Mouse (Mus musculus) liver, embryonic 13.5 days (tissue): ENCODE measurements around the gene Tlr11. TPM values are rescaled to one million over a fixed set of nuclear protein-coding genes. Genes with fewer than 3 reads are reported as not detected.

Experiments used
- ATAC-seq: fragments of 200-750 bp; cut with Nextera tagmentation; 2 replicates; pipeline ENCODE4 v1.8.0; 2017; ENCODE audit warnings: low read depth, mild to moderate bottlenecking, moderate number of reproducible peaks, moderate library complexity
- DNase-seq: peaks from one replicate; pipeline ENCODE4 v3.0.0; 2022
- H3K27ac ChIP-seq: fragments of 300-500 bp; sonication (generic); 2 replicates; pipeline ENCODE4 v1.5.1; 2015; ENCODE audit warnings: moderate library complexity, mild to moderate bottlenecking, inconsistent platforms
- H3K27me3 ChIP-seq: fragments of 300-500 bp; sonication (generic); 2 replicates; pipeline ENCODE4 v1.6.1; 2015; ENCODE audit warnings: mild to moderate bottlenecking, inconsistent platforms
- H3K36me3 ChIP-seq: fragments of 300-500 bp; sonication (generic); 2 replicates; pipeline ENCODE4 v1.6.1; 2015; ENCODE audit warnings: mild to moderate bottlenecking, inconsistent platforms
- H3K4me1 ChIP-seq: fragments of 300-500 bp; sonication (generic); replicated peaks from 2 replicates; pipeline ENCODE4 v1.6.1; 2015; ENCODE audit warnings: inconsistent platforms
- H3K4me2 ChIP-seq: fragments of 300-500 bp; sonication (generic); 2 replicates; pipeline ENCODE4 v1.6.1; 2015; ENCODE audit warnings: inconsistent platforms, mild to moderate bottlenecking, moderate library complexity
- H3K4me3 ChIP-seq: fragments of 300-500 bp; sonication (generic); replicated peaks from 2 replicates; pipeline ENCODE4 v1.5.1; 2015; ENCODE audit warnings: mild to moderate bottlenecking, inconsistent platforms
- H3K9ac ChIP-seq: fragments of 300-500 bp; sonication (generic); 2 replicates; pipeline ENCODE4 v1.6.1; 2015; ENCODE audit warnings: mild to moderate bottlenecking, inconsistent platforms
- H3K9me3 ChIP-seq: fragments of 300-500 bp; sonication (generic); replicated peaks from 2 replicates; pipeline ENCODE4 v1.6.1; 2016; ENCODE audit warnings: inconsistent platforms
- WGBS: fragments of 180-500 bp; shearing (Covaris S2); methylation state at CpG from one replicate; pipeline ENCODE4 v1.1.7; 2015; ENCODE audit not compliant: insufficient replicate concordance; 5-methylcytosine and 5-hydroxymethylcytosine counted together
- polyA plus RNA-seq: library from polyadenylated mRNA; unstranded; fragments of >200 nt; fragmentation: Nextera tagmentation; extraction: Ambion mirVana; gene quantifications from 2 replicates; pipeline ENCODE4 v1.2.1, GENCODE M21; 2015

The Tlr11 gene
- not detected in 2 replicates for polyA plus RNA-seq

DNA sequence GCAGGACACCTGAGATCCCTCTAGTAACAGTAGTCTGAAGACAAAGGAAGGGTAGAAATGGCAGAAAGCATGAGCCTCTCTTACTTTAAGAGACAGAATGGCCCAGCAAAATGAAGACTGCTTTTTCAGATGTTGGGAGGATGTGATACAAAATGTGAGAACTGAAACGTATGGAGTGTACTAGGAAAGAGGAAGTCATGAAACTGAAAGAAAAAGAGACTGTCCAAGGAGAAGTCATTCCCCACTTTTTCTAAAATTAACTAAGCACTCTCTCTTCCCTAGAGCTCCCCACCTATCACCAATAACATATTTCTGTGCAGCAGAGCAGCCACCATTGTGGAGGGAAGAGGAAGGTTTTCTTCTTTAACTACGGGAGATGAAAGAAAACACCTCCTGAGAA, at the start of gene Tlr11:
Gene Tlr11, plus strand, starts transcription at position 322 of the 400 bp plus-strand sequence.
- Histone ChIP-seq H3K9me3 (no peaks in the 10 kb centered on the region), H3K9ac (no peak within 1 kb of the TSS), H3K4me2 (no peak within 1 kb of the TSS), H3K4me3 (no peak within 1 kb of the TSS), H3K27me3 (no peaks in the 10 kb centered on the region), H3K36me3 (no peaks in the 10 kb centered on the region), H3K4me1 (no peaks in the 10 kb centered on the region), H3K27ac (no peak within 1 kb of the TSS)
- no peak for ATAC-seq
- DNase-seq, result no peak
- 35% methylated on average over 2 of the region's 2 CpGs for WGBS

DNA sequence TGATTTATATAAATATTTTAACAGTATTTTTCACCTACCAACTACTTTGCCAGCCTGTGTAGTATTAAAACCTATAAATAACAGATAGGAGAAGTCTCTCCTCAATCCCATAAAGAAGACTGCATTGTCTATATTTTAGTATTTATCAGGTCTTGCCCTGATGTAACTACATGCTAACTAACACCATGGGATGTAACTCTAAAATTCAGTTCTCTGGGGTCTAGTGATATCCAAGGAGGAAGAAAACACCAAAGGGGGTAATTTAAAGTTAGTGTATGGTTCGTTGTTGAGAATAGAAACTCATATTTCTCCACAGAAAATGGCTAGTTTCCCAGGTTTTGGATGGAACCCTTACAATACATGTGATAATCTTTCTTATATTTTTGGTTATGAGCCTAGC, 31.1 kb upstream of the Tlr11 start, which contains the start of gene Olfr734:
Gene Olfr734, minus strand, starts transcription at position 101 of the 400 bp plus-strand sequence.
- Histone ChIP-seq H3K4me2 (no peak within 1 kb of the TSS), H3K9ac (no peak within 1 kb of the TSS), H3K4me1 (no peaks in the 10 kb centered on the region), H3K27me3 (no peaks in the 10 kb centered on the region), H3K36me3 (no peaks in the 10 kb centered on the region), H3K9me3 (no peaks in the 10 kb centered on the region), H3K27ac (no peak within 1 kb of the TSS), H3K4me3 (no peak within 1 kb of the TSS)
- WGBS, result 28% methylated on average over 1 of the region's 1 CpGs
- DNase-seq, result no peak
- ATAC-seq, result no peak

DNA sequence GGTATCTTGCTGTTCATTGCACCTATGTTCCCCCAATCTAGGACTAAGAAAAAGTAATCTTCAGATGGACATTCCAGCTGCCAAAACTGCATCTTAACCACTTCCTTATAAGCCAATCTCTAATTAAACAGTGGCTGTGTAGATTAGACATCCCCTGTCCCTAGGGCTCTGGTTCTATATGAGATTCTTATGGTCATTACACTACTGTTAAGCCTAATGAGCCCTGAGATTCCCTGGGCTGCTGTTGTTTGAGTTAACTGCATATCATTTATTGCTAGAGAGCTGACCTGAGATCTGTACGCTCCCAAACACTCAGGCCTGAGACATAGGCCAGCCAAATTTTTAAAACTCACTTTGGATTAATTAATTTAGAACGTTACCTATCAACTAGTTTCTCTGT, 8.9 kb upstream of the Tlr11 start, which contains the start of gene Olfr735:
Gene Olfr735, minus strand, starts transcription at position 77 of the 400 bp plus-strand sequence.
- no peaks in the 10 kb centered on the region for H3K9me3 ChIP-seq
- no peak within 1 kb of the TSS for H3K9ac ChIP-seq
- H3K36me3 ChIP-seq, result no peaks in the 10 kb centered on the region
- no peak within 1 kb of the TSS for H3K27ac ChIP-seq
- no peak within 1 kb of the TSS for H3K4me3 ChIP-seq
- no peak within 1 kb of the TSS for H3K4me2 ChIP-seq
- DNase-seq (no peak), ATAC-seq (no peak)
- 64% methylated on average over 2 of the region's 2 CpGs for WGBS
- H3K27me3 ChIP-seq, result no peaks in the 10 kb centered on the region
- no peaks in the 10 kb centered on the region for H3K4me1 ChIP-seq

- Histone ChIP-seq H3K4me3 (no peak overlapping the region), H3K4me2 (no peak overlapping the region), H3K4me1 (no peaks in the 10 kb centered on the region), H3K27me3 (no peaks in the 10 kb centered on the region), H3K36me3 (no peaks in the 10 kb centered on the region), H3K9ac (no peak overlapping the region), H3K9me3 (no peaks in the 10 kb centered on the region), H3K27ac (no peak overlapping the region)
- DNase-seq, result no peak
- no peak for ATAC-seq
- WGBS, result 25% methylated on average over 3 of the region's 3 CpGs
Observed at GRCm38 (mm10) chr14:50352438-50352837, 5.3 kb upstream of the Tlr11 start.

DNA sequence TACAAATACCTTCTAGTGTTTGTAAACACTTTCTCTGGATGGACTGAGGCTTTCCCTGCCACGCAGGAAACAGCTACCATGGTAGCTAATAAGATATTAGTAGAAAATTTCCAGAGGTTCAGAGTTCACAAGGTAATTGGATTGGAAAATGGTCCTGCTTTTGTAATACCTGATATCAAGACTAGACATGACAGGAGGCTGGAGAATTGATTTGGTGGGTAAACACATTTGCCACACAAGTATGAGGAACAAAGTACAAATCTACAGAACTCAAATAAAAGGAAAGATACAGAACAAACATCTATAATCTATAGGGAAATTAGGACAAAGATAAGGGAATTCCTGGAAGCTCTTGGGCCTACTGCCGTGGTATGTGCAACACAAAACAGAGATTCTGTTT, 989 bp upstream of the Tlr11 start:
- ATAC-seq (no peak), DNase-seq (no peak)
- no peak overlapping the region for H3K4me2 ChIP-seq
- WGBS, result 47% methylated on average over 2 of the region's 2 CpGs
- H3K9me3 ChIP-seq, result no peaks in the 10 kb centered on the region
- no peaks in the 10 kb centered on the region for H3K4me1 ChIP-seq
- no peaks in the 10 kb centered on the region for H3K36me3 ChIP-seq
- no peak overlapping the region for H3K4me3 ChIP-seq
- H3K27me3 ChIP-seq, result no peaks in the 10 kb centered on the region
- no peak overlapping the region for H3K27ac ChIP-seq
- H3K9ac ChIP-seq, result no peak overlapping the region

- ATAC-seq (no peak), DNase-seq (no peak)
- Histone ChIP-seq H3K27me3 (no peaks in the 10 kb centered on the region), H3K9me3 (no peaks in the 10 kb centered on the region), H3K27ac (no peak overlapping the region), H3K9ac (no peak overlapping the region), H3K4me1 (no peaks in the 10 kb centered on the region), H3K36me3 (no peaks in the 10 kb centered on the region), H3K4me3 (no peak overlapping the region), H3K4me2 (no peak overlapping the region)
- WGBS, result 52% methylated on average over 3 of the region's 3 CpGs
Observed at GRCm38 (mm10) chr14:50360480-50360879, 2.8 kb downstream of the Tlr11 start.

- no peaks in the 10 kb centered on the region for H3K36me3 ChIP-seq
- H3K9me3 ChIP-seq, result no peaks in the 10 kb centered on the region
- H3K4me3 ChIP-seq, result no peak overlapping the region
- H3K9ac ChIP-seq, result no peak overlapping the region
- DNase-seq, result no peak
- WGBS, result 49% methylated on average over 2 of the region's 2 CpGs
- no peaks in the 10 kb centered on the region for H3K27me3 ChIP-seq
- no peak overlapping the region for H3K4me2 ChIP-seq
- H3K4me1 ChIP-seq, result no peaks in the 10 kb centered on the region
- no peak for ATAC-seq
- H3K27ac ChIP-seq, result no peak overlapping the region
Observed at GRCm38 (mm10) chr14:50363561-50363960, 5.8 kb downstream of the Tlr11 start.

- Histone ChIP-seq H3K9ac (no peak within 1 kb of the TSS), H3K27ac (no peak within 1 kb of the TSS), H3K4me3 (no peak within 1 kb of the TSS), H3K9me3 (no peaks in the 10 kb centered on the region), H3K4me2 (no peak within 1 kb of the TSS), H3K27me3 (no peaks in the 10 kb centered on the region), H3K36me3 (no peaks in the 10 kb centered on the region), H3K4me1 (no peaks in the 10 kb centered on the region)
- ATAC-seq, result no peak
- DNase-seq, result no peak
- 65% methylated on average over 2 of the region's 2 CpGs for WGBS
Observed at GRCm38 (mm10) chr14:50380863-50381262, 23.1 kb downstream of the Tlr11 start, which contains the start of gene Olfr736. TSS of gene Olfr736 (plus strand) at chr14:50381163.

- Histone ChIP-seq H3K9ac (no peak within 1 kb of the TSS), H3K9me3 (no peaks in the 10 kb centered on the region), H3K4me3 (no peak within 1 kb of the TSS), H3K4me1 (no peaks in the 10 kb centered on the region), H3K27me3 (no peaks in the 10 kb centered on the region), H3K36me3 (no peaks in the 10 kb centered on the region), H3K4me2 (no peak within 1 kb of the TSS), H3K27ac (no peak within 1 kb of the TSS)
- no peak for DNase-seq
- WGBS, result 73% methylated on average over 1 of the region's 1 CpGs
- no peak for ATAC-seq
Observed at GRCm38 (mm10) chr14:50407268-50407667, 49.6 kb downstream of the Tlr11 start, which contains the start of gene Olfr738. TSS of gene Olfr738 (plus strand) at chr14:50407568.

Other genes with a start within 250 kb of the Tlr11 start
- not detected in 2 replicates for gene Olfr727, start 234.7 kb upstream of the Tlr11 start, polyA plus RNA-seq
- not detected in 2 replicates for gene Olfr728, start 215.2 kb upstream of the Tlr11 start, polyA plus RNA-seq
- not detected in 2 replicates for gene Olfr729, start 205.0 kb upstream of the Tlr11 start, polyA plus RNA-seq
- gene Olfr730, start 169.7 kb upstream of the Tlr11 start, polyA plus RNA-seq, result not detected in 2 replicates
- not detected in 2 replicates for gene Olfr731, start 116.0 kb upstream of the Tlr11 start, polyA plus RNA-seq
- not detected in 2 replicates for gene Olfr732, start 73.7 kb upstream of the Tlr11 start, polyA plus RNA-seq
- not detected in 2 replicates for gene Olfr733, start 56.4 kb upstream of the Tlr11 start, polyA plus RNA-seq
- not detected in 2 replicates for gene Olfr734, start 31.2 kb upstream of the Tlr11 start, polyA plus RNA-seq
- gene Olfr735, start 9.0 kb upstream of the Tlr11 start, polyA plus RNA-seq, result not detected in 2 replicates
- not detected in 2 replicates for gene Olfr736, start 23.2 kb downstream of the Tlr11 start, polyA plus RNA-seq
- not detected in 2 replicates for gene Olfr738, start 49.7 kb downstream of the Tlr11 start, polyA plus RNA-seq
- not detected in 2 replicates for gene Olfr739, start 60.7 kb downstream of the Tlr11 start, polyA plus RNA-seq
- gene Olfr740, start 87.6 kb downstream of the Tlr11 start, polyA plus RNA-seq, result not detected in 2 replicates
- not detected in 2 replicates for gene Olfr741, start 114.8 kb downstream of the Tlr11 start, polyA plus RNA-seq
- gene Olfr742, start 145.7 kb downstream of the Tlr11 start, polyA plus RNA-seq, result not detected in 2 replicates
- not detected in 2 replicates for gene Olfr743, start 163.9 kb downstream of the Tlr11 start, polyA plus RNA-seq